Mouse (Mus musculus) right cerebral cortex, postnatal 10 days (tissue): ENCODE measurements around the gene Tas2r118.

Experiments
- DNase-seq, 2 experiments: peaks; one replicate each; pipeline ENCODE4 v3.0.0; 2021; ENCODE audit warnings: low spot score in 2 of 2

The Tas2r118 gene

GRCm38 (mm10) chr6:23969960-23970359, at the start of gene Tas2r118:
Tas2r118 (minus strand) TSS chr6:23970060.
- no peak for DNase-seq

GRCm38 (mm10) chr6:24018320-24018719, 48.5 kb upstream of the Tas2r118 start:
- no peak for DNase-seq

- DNase-seq, result no peak
Observed at GRCm38 (mm10) chr6:23993276-23993675, 23.4 kb upstream of the Tas2r118 start.

- DNase-seq, result no peak
Observed at GRCm38 (mm10) chr6:23990687-23991387, 21.0 kb upstream of the Tas2r118 start.

GRCm38 (mm10) chr6:23986293-23986692, 16.4 kb upstream of the Tas2r118 start:
- no peak for DNase-seq

GRCm38 (mm10) chr6:23966980-23967379, 2.9 kb downstream of the Tas2r118 start:
- peak; percentile 31 to 43 for DNase-seq

- DNase-seq, result no peak
Observed at GRCm38 (mm10) chr6:23965925-23966324, 3.9 kb downstream of the Tas2r118 start.

- no peak for DNase-seq
Observed at GRCm38 (mm10) chr6:23963741-23964140, 6.1 kb downstream of the Tas2r118 start.

- no peak for DNase-seq
Observed at GRCm38 (mm10) chr6:23940776-23941175, 29.1 kb downstream of the Tas2r118 start.

- DNase-seq, result no peak
Observed at GRCm38 (mm10) chr6:23938575-23939488, 31.0 kb downstream of the Tas2r118 start.

- no peak for DNase-seq
Observed at GRCm38 (mm10) chr6:23936414-23936813, 33.4 kb downstream of the Tas2r118 start.

- no peak for DNase-seq
Observed at GRCm38 (mm10) chr6:23923806-23924205, 46.1 kb downstream of the Tas2r118 start.
